Mouse (Mus musculus) telencephalon, adult 2 months (tissue): ENCODE results near the gene Gpr82.

Experiments
- DNase-seq: peaks from one replicate; pipeline ENCODE4 v3.0.0-alpha.2; 2011; ENCODE audit warnings: low read depth, low spot score

The Gpr82 gene

GRCm38 (mm10) chrX:13661063-13661462 is at the start of gene Gpr82:
Gene Gpr82 (plus strand): TSS chrX:13661363.
- no peak for DNase-seq

GRCm38 (mm10) chrX:13612115-13612514 is 49.0 kb upstream of the Gpr82 start:
- no peak for DNase-seq

- DNase-seq = no peak
Measured at GRCm38 (mm10) chrX:13616726-13617125, 44.4 kb upstream of the Gpr82 start.

GRCm38 (mm10) chrX:13617294-13617693 is 43.9 kb upstream of the Gpr82 start:
- DNase-seq = no peak

- DNase-seq = peak; percentile 34
Measured at GRCm38 (mm10) chrX:13618476-13618875, 42.7 kb upstream of the Gpr82 start.

- DNase-seq = no peak
Measured at GRCm38 (mm10) chrX:13621473-13621872, 39.7 kb upstream of the Gpr82 start.

GRCm38 (mm10) chrX:13622654-13623053 is 38.5 kb upstream of the Gpr82 start:
- no peak for DNase-seq

GRCm38 (mm10) chrX:13631599-13632283 is 29.4 kb upstream of the Gpr82 start, which contains the start of gene Gpr34:
Gene Gpr34 (plus strand): TSS chrX:13632089.
- no peak for DNase-seq

GRCm38 (mm10) chrX:13636398-13636797 is 24.8 kb upstream of the Gpr82 start:
- no peak for DNase-seq

- no peak for DNase-seq
Measured at GRCm38 (mm10) chrX:13638894-13639293, 22.3 kb upstream of the Gpr82 start.

GRCm38 (mm10) chrX:13651889-13652288 is 9.3 kb upstream of the Gpr82 start:
- DNase-seq = no peak

- no peak for DNase-seq
Measured at GRCm38 (mm10) chrX:13652291-13652690, 8.9 kb upstream of the Gpr82 start.

- peak; percentile 67 for DNase-seq
Measured at GRCm38 (mm10) chrX:13655005-13655421, 6.2 kb upstream of the Gpr82 start.

- DNase-seq = no peak
Measured at GRCm38 (mm10) chrX:13655906-13656305, 5.3 kb upstream of the Gpr82 start.

- peak; percentile 29 for DNase-seq
Measured at GRCm38 (mm10) chrX:13656721-13657120, 4.4 kb upstream of the Gpr82 start.

GRCm38 (mm10) chrX:13658616-13659140 is 2.5 kb upstream of the Gpr82 start:
- DNase-seq = no peak

GRCm38 (mm10) chrX:13659201-13659890 is 1.8 kb upstream of the Gpr82 start:
- DNase-seq = no peak

GRCm38 (mm10) chrX:13668867-13669266 is 7.7 kb downstream of the Gpr82 start:
- no peak for DNase-seq

- DNase-seq = no peak
Measured at GRCm38 (mm10) chrX:13670342-13670741, 9.2 kb downstream of the Gpr82 start.

GRCm38 (mm10) chrX:13673001-13673400 is 11.8 kb downstream of the Gpr82 start:
- no peak for DNase-seq

GRCm38 (mm10) chrX:13681748-13682147 is 20.6 kb downstream of the Gpr82 start:
- peak; percentile 44 for DNase-seq

GRCm38 (mm10) chrX:13686589-13686988 is 25.4 kb downstream of the Gpr82 start:
- DNase-seq = no peak

- DNase-seq = peak; percentile 45
Measured at GRCm38 (mm10) chrX:13688356-13688755, 27.2 kb downstream of the Gpr82 start.
